Mouse (Mus musculus) erythroblast, embryonic 14.5 days (primary cell): Measurements from ENCODE around the gene Acsm3.

Source experiments
- GATA1 ChIP-seq: IDR thresholded peaks from 2 replicates; pipeline ENCODE4 v1.6.1; 2012; ENCODE audit warnings: low read length, inconsistent platforms, mixed read lengths
- TAL1 ChIP-seq: IDR thresholded peaks from 3 replicates; pipeline ENCODE4 v1.6.1; 2012; ENCODE audit warnings: low read length, inconsistent platforms, mixed read lengths

DNA sequence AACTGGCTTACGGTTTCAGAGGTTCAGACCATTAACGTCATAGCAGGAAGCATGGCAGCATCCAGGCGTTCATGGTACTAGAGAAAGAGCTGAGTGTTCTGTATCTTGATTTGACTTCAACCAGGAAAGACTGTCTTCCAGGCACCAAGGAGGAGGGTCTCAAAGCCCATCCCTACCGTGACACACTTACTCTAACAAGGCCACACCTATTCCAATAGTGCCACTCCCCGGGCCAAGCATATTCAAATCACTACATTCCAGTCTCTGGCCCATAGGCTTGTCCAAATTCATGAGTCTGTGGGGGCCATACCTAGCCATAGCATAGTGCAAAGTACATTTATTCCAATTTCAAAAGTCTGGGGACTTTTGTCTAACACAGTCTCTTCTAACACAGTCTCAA, 46.7 kb downstream of the Acsm3 start:
- TF ChIP-seq TAL1, result no peak
- no peak for TF ChIP-seq GATA1
